ENCODE assay signal across 9 mouse cellular contexts in the genomic region with DNA sequence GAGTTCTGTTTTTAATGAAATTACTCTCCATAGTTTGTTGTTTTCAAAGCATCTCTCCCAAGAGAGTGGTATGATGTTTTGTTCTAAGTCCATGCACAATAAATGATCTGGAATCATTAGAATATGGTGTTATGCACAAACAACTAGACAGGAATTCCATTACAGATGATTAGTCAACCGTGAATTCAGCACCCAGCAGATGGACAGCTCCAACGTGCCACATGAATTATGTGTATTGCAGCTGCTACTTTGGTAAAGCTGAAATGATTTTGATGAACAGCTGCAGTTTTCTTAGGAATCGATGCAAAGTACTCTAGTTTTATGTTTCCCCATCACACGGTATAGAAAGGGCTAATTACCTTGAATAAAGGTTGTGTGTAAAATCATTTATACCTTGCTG.
DNase-seq lines count a peak whose midpoint lies in the region; ATAC-seq lines count a peak whose summit lies in the region.
"Had no signal": no experiment of that assay in that cellular context is flagged by ENCODE, and none has a peak within 500 bp of the region (broad histone marks: within the 10 kb centered on the region; RNA-seq: fewer than 3 reads in every experiment).

No protein-coding gene starts in this region.

- ATAC-seq in hindbrain, embryonic 16.5 days: peak; percentile 40; the same call in 1 of the 2 replicates

- no peak overlapping the region for H3K9ac ChIP-seq in hindbrain, embryonic 16.5 days (ENCODE audit: low read depth, low read length)
- H3K9ac ChIP-seq: heart, embryonic 15.5 days had no signal

- H3K4me3 ChIP-seq in hindbrain, embryonic 16.5 days (ENCODE audit: low read length): no peak overlapping the region
- H3K4me3 ChIP-seq: heart, embryonic 15.5 days had no signal

- H3K27ac ChIP-seq in hindbrain, embryonic 16.5 days (ENCODE audit: low read depth, low read length): no peak overlapping the region
- H3K27ac ChIP-seq: heart, embryonic 15.5 days had no signal

- H3K4me2 ChIP-seq in hindbrain, embryonic 16.5 days (ENCODE audit: low read length): no peak overlapping the region
- H3K4me2 ChIP-seq: heart, embryonic 15.5 days had no signal

- H3K36me3 ChIP-seq in hindbrain, embryonic 16.5 days (ENCODE audit: control insufficient read depth, insufficient read depth, low read length): no peaks in the 10 kb centered on the region
- H3K36me3 ChIP-seq: heart, embryonic 15.5 days had no signal

- no peaks in the 10 kb centered on the region for H3K9me3 ChIP-seq in hindbrain, embryonic 16.5 days (ENCODE audit: control insufficient read depth, low read length)
- H3K9me3 ChIP-seq: heart, embryonic 15.5 days had no signal

- DNase-seq in adrenal gland, postnatal 14 days: peak; percentile 43
- DNase-seq in adrenal gland, adult 8-10 months: no peak
- DNase-seq in kidney, postnatal 14 days: peak; percentile 8
- DNase-seq in kidney, adult 18-20 months: no peak
- DNase-seq in MEL-GATA-1-ER (ENCODE audit: extremely low read depth, low read depth): peak; percentile 11
- DNase-seq in natural killer cell, adult 2 months (ENCODE audit: low spot score in 2 of 2): no peak
- DNase-seq in right cerebral cortex, postnatal 10 days (ENCODE audit: low spot score in 2 of 2): no peak

- 36% methylated on average over 4 of the region's 4 CpGs for WGBS in hindbrain, embryonic 16.5 days

- no peaks in the 10 kb centered on the region for H3K27me3 ChIP-seq in hindbrain, embryonic 16.5 days (replicated peaks; ENCODE audit: control insufficient read depth, insufficient read depth, low read length)
- H3K27me3 ChIP-seq: heart, embryonic 15.5 days had no signal

- H3K4me1 ChIP-seq in hindbrain, embryonic 16.5 days (ENCODE audit: control insufficient read depth, insufficient read depth, low read depth, low read length): no peaks in the 10 kb centered on the region
- H3K4me1 ChIP-seq: heart, embryonic 15.5 days had no signal

Comparison
In these comparisons a context has a peak if more than half of its experiments do, and no peak if none do; other contexts are left out.
1. DNase-seq: peak in adrenal gland, postnatal 14 days (single experiment), kidney, postnatal 14 days (single experiment) and MEL-GATA-1-ER (single experiment); none in adrenal gland, adult 8-10 months (single experiment), kidney, adult 18-20 months (single experiment), natural killer cell, adult 2 months (0 of 2) and right cerebral cortex, postnatal 10 days (0 of 2).